Mouse (Mus musculus): Measurements from ENCODE around the gene Polr2e. TPM values are rescaled to one million over a fixed set of nuclear protein-coding genes. Genes with fewer than 3 reads are reported as not detected.

Polr2e gene
- total RNA-seq, 2 experiments from 2014 or later = 58.4 to 70.7 TPM

- ATAC-seq (ENCODE audit: poor library complexity, severe bottlenecking) = no peak
Measured at GRCm38 (mm10) chr10:80019471-80020131, 20.0 kb downstream of the Polr2e start.

DNA sequence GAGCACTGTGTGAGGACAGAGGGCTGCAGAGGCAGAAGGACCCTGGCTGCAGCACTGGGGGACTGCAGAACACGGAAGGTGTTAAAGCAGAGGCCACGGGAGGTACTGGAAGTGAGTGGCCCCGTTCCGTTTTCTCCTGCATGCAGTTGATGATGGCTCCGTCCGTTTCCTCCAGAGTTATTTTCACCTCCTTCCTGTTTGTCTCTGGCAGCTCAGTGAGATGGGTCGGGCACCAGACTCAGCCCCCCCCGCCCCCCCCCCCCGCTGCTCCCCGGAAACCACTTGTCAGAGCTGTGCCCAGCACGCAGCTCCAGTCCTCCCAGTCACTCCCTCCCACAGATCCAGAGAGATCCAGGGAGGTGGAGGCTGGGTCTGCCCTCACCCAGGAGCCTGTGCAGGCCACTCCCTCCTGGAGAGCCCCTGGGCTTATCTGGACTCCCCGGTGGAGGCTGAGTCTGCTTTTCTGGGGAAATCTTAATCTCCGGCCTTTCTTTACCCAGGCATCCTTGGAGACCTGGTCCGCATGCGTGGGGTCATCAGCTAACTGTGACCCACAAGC lies 20.8 kb downstream of the Polr2e start:
- peak; percentile 23 for ATAC-seq (ENCODE audit: poor library complexity, severe bottlenecking)

DNA sequence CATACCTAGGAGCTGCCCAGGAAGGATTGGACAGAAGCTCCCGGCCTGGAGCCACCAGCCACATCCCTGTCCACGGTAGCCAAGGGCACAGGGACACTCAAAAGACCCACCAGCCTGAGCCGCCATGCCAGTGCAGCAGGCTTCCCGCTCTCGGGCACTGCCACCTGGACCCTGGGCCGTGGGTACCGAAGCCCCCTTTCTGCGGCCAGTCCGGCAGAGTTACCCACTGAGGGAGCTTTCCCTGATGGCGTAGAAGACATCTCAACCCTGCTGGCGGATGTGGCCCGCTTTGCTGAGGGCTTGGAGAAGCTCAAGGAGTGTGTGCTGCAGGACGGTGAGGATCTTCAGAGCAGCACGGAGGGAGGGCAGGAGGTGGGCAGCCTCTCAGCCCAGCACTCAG lies 21.8 kb downstream of the Polr2e start:
- no peak for ATAC-seq (ENCODE audit: poor library complexity, severe bottlenecking)

DNA sequence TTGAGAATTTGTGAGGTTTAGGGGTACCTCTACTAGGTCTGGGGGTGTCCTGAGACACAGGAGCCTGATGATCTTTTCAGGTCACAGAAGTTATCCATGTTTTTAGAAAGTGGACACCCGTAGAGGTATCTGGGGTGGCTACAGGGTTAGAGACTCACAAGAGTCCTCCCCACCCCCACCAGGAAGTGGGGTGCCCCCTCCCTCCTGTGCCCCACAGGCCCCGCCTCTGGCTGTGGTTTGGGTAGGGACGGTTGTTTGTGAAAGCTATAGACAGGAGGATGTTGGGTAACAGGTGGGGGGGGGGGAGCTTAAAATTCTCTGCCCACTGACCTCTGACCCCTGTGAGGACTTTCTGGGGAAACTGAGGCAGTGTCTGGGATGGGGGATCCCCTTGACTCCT lies 22.2 kb downstream of the Polr2e start:
- peak; percentile 66 for ATAC-seq (ENCODE audit: poor library complexity, severe bottlenecking)

- ATAC-seq (ENCODE audit: poor library complexity, severe bottlenecking) = peak; percentile 39
Measured at GRCm38 (mm10) chr10:80016931-80017330, 22.7 kb downstream of the Polr2e start.

- ATAC-seq (ENCODE audit: poor library complexity, severe bottlenecking) = peak; percentile 76
Measured at GRCm38 (mm10) chr10:80016511-80016910, 23.1 kb downstream of the Polr2e start, which contains the start of gene Arhgap45. Gene Arhgap45, plus strand, starts transcription at chr10:80016653.

- ATAC-seq (ENCODE audit: poor library complexity, severe bottlenecking) = no peak
Measured at GRCm38 (mm10) chr10:80015583-80015982, 24.0 kb downstream of the Polr2e start.

- ATAC-seq (ENCODE audit: poor library complexity, severe bottlenecking) = no peak
Measured at GRCm38 (mm10) chr10:80014484-80015290, 24.9 kb downstream of the Polr2e start.

DNA sequence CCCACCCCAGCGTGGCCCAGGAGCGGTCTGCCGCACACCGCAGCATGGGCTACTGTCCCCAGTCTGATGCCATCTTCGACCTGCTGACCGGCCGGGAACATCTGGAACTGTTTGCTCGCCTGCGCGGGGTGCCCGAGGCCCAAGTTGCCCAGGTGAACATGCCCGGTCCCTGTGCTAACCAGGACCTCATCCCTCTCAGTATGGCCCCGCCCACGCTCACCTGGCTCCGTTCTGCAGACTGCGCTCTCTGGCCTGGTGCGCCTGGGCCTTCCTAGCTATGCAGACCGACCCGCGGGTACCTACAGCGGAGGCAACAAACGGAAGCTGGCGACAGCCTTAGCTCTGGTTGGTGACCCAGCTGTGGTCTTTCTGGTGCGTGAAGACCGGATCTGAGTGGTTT lies 26.0 kb downstream of the Polr2e start:
- no peak for ATAC-seq (ENCODE audit: poor library complexity, severe bottlenecking)

GRCm38 (mm10) chr10:80011740-80012139 lies 27.9 kb downstream of the Polr2e start:
- ATAC-seq (ENCODE audit: poor library complexity, severe bottlenecking) = no peak

DNA sequence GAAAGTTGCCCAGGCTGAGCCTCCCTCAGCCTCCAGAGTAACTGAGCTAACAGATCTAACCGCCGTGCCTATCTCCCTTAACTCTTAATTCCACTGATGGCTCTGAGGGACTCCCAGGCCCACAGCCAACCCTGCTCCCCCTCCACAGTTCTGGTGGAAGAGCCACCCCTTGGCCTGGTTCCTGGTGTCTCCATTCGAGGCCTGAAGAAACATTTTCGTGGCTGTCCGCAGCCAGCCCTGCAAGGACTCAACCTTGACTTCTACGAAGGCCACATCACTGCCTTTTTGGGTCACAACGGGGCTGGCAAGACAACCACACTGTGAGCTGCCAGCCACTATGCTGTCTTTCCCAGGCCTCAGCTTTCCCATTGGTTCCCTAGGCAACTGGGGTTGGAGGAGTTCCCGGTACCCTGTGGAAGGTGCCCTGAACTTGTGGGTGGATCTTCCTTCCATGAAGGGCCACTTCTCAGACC lies 35.3 kb downstream of the Polr2e start:
- no peak for ATAC-seq (ENCODE audit: poor library complexity, severe bottlenecking)

DNA sequence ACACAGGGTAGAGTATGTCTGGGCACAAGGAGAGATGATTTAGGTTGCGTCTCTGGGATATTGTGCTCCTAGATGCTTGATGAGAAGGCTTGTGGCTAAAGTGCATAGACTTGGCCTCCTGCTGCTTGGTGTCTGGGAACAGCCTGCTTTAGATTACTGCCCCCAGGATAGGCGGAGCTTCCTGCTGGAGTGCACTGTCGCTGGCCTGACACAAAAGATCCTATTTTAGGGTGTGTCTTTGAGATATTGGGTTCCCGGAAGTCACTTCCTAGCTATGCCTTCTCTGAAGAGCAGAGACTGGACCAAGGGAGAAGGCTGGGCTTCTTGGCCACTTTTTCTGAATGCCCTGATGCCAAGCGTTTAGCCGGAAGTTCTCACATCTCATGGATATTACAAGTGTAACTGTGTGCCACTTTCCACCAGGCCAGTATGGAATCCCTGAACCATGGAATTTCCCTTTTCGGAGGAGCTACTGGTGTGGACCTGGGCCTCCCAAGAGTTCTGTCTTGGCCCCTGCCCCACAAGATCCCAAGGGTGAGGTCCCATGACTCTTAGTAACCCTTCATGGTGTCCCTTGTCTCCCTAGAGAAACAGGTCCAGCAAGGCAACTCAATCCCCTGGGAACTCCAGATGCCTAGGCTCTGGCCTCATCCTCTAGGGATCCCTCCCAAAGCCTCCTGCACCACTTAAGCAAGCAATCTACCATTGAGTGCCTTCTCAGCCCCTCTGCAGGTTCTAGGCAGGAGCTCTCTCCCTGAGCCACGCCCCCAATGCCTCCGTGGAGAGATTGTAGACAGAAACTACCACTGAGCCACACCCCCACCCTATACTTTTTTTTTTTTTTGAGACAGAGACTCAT lies 36.0 kb downstream of the Polr2e start:
- no peak for ATAC-seq (ENCODE audit: poor library complexity, severe bottlenecking)

DNA sequence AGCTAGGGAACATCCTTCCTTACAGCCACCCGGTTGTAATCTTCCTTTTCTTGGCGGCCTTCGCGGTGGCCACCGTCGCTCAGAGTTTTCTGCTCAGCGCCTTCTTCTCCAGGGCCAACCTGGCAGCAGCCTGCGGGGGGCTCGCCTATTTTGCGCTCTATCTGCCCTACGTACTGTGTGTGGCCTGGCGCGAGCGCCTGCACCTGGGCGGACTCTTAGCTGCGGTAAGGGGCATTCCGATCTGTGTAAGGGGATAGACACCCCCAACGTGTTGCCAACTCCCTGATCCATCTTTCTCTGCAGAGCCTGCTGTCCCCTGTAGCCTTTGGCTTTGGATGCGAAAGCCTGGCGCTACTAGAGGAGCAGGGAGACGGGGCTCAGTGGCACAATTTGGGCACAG lies 36.8 kb downstream of the Polr2e start:
- no peak for ATAC-seq (ENCODE audit: poor library complexity, severe bottlenecking)

- ATAC-seq (ENCODE audit: poor library complexity, severe bottlenecking) = no peak
Measured at GRCm38 (mm10) chr10:80001945-80002344, 37.6 kb downstream of the Polr2e start.

DNA sequence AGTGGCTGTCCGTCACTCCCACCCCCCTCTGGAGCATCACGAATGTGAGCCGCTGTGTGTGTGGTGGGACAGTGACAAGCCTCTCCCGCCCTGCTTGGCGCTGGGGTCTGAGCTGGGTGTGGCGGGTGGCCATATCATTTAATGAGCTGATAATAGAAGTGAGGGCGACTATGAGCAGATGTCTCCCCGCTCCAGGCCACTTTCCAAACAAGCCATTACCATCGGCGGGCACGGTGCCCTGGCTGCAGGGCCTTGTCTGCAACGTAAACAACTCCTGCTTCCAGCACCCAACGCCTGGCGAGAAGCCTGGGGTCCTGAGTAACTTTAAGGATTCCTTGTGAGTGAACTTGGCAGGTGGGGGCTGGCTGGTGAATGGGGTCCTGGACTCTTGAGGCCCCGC lies 41.8 kb downstream of the Polr2e start:
- no peak for ATAC-seq (ENCODE audit: poor library complexity, severe bottlenecking)

DNA sequence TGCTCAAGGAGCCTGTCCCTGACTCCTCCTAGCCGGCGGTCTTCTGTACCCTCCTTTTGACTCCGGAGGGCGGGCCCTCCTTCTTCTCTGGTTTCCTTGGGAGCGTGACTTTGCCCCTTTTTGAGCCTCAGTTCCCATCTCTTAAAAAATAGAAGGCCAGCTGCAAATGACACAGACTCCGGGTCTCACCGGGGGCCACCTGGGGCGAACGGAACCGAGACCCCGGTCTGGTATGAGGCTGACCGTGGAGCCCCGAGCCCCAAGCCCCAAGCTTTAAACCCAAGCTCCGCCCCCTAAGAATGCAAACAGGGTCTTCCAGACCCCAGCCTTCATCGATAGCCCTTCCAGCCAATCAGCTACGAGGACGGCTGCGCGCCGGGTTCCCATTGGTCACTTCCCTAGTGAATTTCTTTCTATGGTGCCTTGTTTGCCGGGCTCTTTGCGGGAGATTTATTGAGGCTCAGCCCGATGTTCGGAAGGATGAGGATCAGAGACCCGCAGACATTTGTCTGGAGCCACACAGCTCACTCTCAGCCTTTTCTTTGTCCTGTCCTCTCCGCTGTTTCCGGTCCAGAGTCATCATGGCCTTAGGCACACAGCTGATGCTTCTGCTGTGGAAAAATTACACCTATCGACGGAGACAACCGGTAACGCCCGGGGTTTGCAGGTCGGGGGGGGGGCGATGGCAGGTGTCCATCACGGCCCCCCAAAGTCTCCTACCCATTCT lies 42.4 kb downstream of the Polr2e start:
- ATAC-seq (ENCODE audit: poor library complexity, severe bottlenecking) = peak; percentile 41

- ATAC-seq (ENCODE audit: poor library complexity, severe bottlenecking) = peak; percentile 87
Measured at GRCm38 (mm10) chr10:79996272-79997033, 43.1 kb downstream of the Polr2e start, which contains the start of gene Abca7. Gene Abca7, plus strand, starts transcription at chr10:79996494.

GRCm38 (mm10) chr10:79995636-79996035 lies 44.0 kb downstream of the Polr2e start:
- ATAC-seq (ENCODE audit: poor library complexity, severe bottlenecking) = no peak

DNA sequence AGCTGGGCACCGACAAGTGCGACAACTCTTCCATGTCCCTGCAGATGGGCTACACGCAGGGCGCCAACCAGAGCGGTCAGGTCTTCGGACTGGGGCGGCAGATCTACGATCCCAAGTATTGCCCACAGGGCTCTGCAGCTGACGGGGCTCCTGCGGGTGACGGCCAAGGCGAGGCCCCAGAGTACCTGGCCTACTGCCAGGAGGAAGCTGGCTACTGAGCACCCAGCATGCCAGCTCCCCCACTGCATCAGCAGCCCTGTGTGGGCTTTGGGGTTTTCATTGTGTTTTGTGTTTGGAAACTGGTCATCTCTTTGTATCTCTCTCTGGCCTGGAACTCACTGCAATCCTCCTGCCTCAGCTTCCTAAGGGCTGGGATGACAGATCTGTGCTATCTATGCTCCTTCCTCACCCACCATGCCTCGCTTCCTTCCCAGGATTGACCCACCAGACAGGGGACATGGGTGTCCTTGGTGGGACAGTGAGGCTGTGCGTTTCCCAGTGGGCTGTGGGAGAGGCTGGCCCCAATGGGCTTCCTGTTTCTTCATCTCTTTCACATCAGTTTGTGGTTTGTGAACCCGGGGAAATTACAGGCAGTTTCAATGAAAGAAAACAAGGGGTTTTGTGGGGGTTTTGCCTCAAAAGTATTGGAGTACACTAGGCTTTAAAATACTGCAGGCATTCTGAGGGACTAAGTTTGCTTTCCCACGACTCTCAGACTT lies 45.0 kb downstream of the Polr2e start:
- peak; percentile 48 for ATAC-seq (ENCODE audit: poor library complexity, severe bottlenecking)

Data from megakaryocyte, adult 5-6 weeks (primary cell).